Mouse (Mus musculus) heart, embryonic 14.5 days (tissue): ENCODE data around the gene Rfpl4. TPM values are rescaled to one million over a fixed set of nuclear protein-coding genes. Genes with fewer than 3 reads are reported as not detected.
A peak's percentile ranks its signal among the peaks of the same experiment; 100 is the strongest.

ENCODE experiments used
- ATAC-seq: fragments of 200-750 bp; cut with Nextera tagmentation; 2 replicates; pipeline ENCODE4 v1.8.0; 2017; ENCODE audit warnings: low read depth, moderate TSS enrichment; ENCODE audit not compliant: insufficient number of reproducible peaks, insufficient read depth, low FRiP score
- H3K27ac ChIP-seq, 2 experiments: fragments of 200-500 bp in 1 of 2; fragments of 300-500 bp in 1 of 2; sonication (generic) in 1 of 2; replicated peaks in 1 of 2; 2 replicates each; pipeline ENCODE4 v1.5.1; 2012 to 2014; ENCODE audit warnings: low read depth in 2 of 2, low read length in 2 of 2, control low read depth in 1 of 2, mild to moderate bottlenecking in 1 of 2, mixed read lengths in 1 of 2; ENCODE audit not compliant: control insufficient read depth in 1 of 2, insufficient read depth in 1 of 2
- H3K27me3 ChIP-seq: fragments of 300-500 bp; sonication (generic); 2 replicates; pipeline ENCODE4 v1.6.1; 2014; ENCODE audit warnings: mild to moderate bottlenecking, low read length, control low read depth; ENCODE audit not compliant: control insufficient read depth, insufficient read depth
- H3K36me3 ChIP-seq: fragments of 300-500 bp; sonication (generic); 2 replicates; pipeline ENCODE4 v1.6.1; 2014; ENCODE audit warnings: mild to moderate bottlenecking, control low read depth, low read length, mixed read lengths; ENCODE audit not compliant: control insufficient read depth, insufficient read depth
- H3K4me1 ChIP-seq, 2 experiments: fragments of 200-500 bp in 1 of 2; fragments of 300-500 bp in 1 of 2; sonication (generic) in 1 of 2; 2 replicates each; pipeline ENCODE4 v1.6.1; 2012 to 2014; ENCODE audit warnings: low read length in 2 of 2, control low read depth in 1 of 2, mixed read lengths in 1 of 2; ENCODE audit not compliant: control insufficient read depth in 2 of 2, insufficient read depth in 2 of 2
- H3K4me2 ChIP-seq: fragments of 300-500 bp; sonication (generic); 2 replicates; pipeline ENCODE4 v1.6.1; 2014; ENCODE audit warnings: mild to moderate bottlenecking, low read length
- H3K4me3 ChIP-seq, 2 experiments: fragments of 200-500 bp in 1 of 2; fragments of 300-500 bp in 1 of 2; sonication (generic) in 1 of 2; 2 replicates each; pipeline ENCODE4 v1.5.1; 2012 to 2014; ENCODE audit warnings: low read length in 2 of 2, mild to moderate bottlenecking in 2 of 2, control low read depth in 1 of 2, low read depth in 1 of 2, moderate library complexity in 1 of 2; ENCODE audit not compliant: control insufficient read depth in 1 of 2, insufficient read depth in 1 of 2
- H3K9ac ChIP-seq: fragments of 300-500 bp; sonication (generic); 2 replicates; pipeline ENCODE4 v1.6.1; 2014; ENCODE audit warnings: mild to moderate bottlenecking, low read length
- H3K9me3 ChIP-seq: fragments of 300-500 bp; sonication (generic); 2 replicates; pipeline ENCODE4 v1.6.1; 2016; ENCODE audit warnings: low read length, control low read depth; ENCODE audit not compliant: control insufficient read depth
- WGBS: fragments of 180-500 bp; shearing (Covaris S2); extraction: QIAGEN DNeasy Blood & Tissue Kit; methylation state at CpG from one replicate; pipeline ENCODE4 v1.1.7; 2014; 5-methylcytosine and 5-hydroxymethylcytosine counted together
- polyA plus RNA-seq: library from polyadenylated mRNA; unstranded; fragments of >200 nt; fragmentation: Nextera tagmentation; extraction: Ambion mirVana; gene quantifications from 2 replicates; pipeline ENCODE4 v1.2.1, GENCODE M21; 2014

Gene Rfpl4
- polyA plus RNA-seq, 1 experiment from 2014 or later, result not detected

DNA sequence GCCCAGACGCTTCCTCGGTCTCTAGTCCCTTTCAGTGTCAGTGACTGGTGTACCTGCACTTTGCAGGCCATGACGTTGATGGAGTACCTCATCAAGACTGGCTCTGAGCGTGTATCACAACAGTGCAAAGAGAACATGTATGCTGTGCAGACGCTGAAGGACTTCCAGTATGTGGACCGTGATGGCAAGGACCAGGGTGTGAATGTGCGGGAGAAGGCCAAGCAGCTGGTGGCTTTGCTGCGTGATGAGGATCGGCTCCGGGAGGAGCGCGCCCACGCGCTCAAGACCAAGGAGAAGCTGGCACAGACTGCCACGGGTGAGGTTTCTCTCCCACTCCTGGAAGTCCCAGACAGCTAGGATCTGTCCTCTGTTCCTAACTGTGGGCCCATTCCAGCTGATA lies 26.9 kb downstream of the Rfpl4 start:
- Histone ChIP-seq H3K9me3 (no peaks in the 10 kb centered on the region), H3K27ac (no peak overlapping the region), H3K36me3 (peaks cover 96% of the 10 kb centered on the region), H3K4me1 (peaks cover 0 to 8% of the 10 kb centered on the region in 2 experiments; a peak in 1 of 4 replicates), H3K27me3 (no peaks in the 10 kb centered on the region), H3K9ac (no peak overlapping the region), H3K4me3 (no peak overlapping the region), H3K4me2 (no peak overlapping the region)
- ATAC-seq, result no peak
- 91% methylated on average over 15 of the region's 15 CpGs for WGBS

GRCm38 (mm10) chr7:5087886-5088285 lies 28.9 kb downstream of the Rfpl4 start:
- Histone ChIP-seq H3K4me3 (no peak overlapping the region), H3K36me3 (peaks cover 95% of the 10 kb centered on the region), H3K27me3 (no peaks in the 10 kb centered on the region), H3K4me2 (no peak overlapping the region), H3K9me3 (no peaks in the 10 kb centered on the region), H3K9ac (no peak overlapping the region), H3K27ac (no peak overlapping the region), H3K4me1 (peaks cover 0 to 8% of the 10 kb centered on the region in 2 experiments; a peak in 1 of 4 replicates)
- 91% methylated on average over 4 of the region's 4 CpGs for WGBS
- no peak for ATAC-seq

DNA sequence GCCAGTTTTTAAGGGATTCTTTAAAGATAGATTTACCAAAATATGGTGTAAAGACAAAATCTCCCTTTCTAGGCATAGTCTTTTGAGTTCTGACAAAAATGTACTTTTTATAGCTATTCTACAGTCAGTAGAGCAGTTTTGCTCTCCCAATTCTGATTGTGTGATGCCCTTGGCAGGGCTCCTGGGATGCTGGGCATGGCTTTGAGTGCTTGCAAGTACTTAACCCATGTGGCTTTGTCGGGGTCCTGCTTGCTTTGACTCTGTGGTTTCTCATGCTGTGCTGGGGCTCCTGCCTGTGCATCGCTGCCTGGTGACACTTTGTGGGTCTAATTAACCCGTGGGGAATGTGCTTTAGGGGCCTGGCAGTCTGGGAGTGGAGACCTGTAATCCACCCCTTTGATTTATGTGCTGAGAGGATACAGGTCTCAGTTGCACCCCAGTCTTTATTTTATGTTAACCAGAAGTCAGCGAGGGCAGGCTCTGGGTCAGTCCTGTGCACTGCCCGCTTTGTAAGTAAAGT lies 29.8 kb downstream of the Rfpl4 start:
- Histone ChIP-seq H3K4me3 (no peak overlapping the region), H3K27me3 (no peaks in the 10 kb centered on the region), H3K36me3 (peaks cover 92% of the 10 kb centered on the region), H3K4me1 (peaks cover 0 to 11% of the 10 kb centered on the region in 2 experiments; a peak in 2 of 4 replicates), H3K4me2 (no peak overlapping the region), H3K9me3 (no peaks in the 10 kb centered on the region), H3K9ac (no peak overlapping the region), H3K27ac (no peak overlapping the region)
- no peak for ATAC-seq
- WGBS, result 87% methylated on average over 5 of the region's 5 CpGs

DNA sequence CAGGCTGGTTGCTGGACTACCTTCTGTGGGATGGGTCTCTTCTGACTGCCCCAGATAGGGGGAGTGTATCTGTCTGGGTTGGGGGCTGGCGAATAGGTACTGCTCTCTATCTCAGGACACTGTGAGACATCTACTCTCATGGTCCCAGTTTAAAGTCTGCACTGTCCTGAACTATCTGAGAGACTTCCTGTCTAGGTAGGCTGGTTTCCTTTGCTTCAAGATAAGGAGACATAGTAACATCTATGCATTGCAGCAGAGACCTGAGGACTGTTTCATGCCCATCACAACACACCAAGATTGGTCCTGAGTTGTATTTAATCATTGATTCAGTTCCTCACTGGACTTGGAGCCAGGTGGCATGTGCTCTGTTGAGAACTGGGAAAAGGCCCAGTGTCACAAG lies 31.2 kb downstream of the Rfpl4 start:
- peaks cover 79% of the 10 kb centered on the region for H3K36me3 ChIP-seq
- no peaks in the 10 kb centered on the region for H3K9me3 ChIP-seq
- no peak overlapping the region for H3K27ac ChIP-seq
- no peaks in the 10 kb centered on the region for H3K27me3 ChIP-seq
- ATAC-seq, result no peak
- no peak overlapping the region for H3K4me2 ChIP-seq
- WGBS, result 54% methylated on average over 1 of the region's 1 CpGs
- H3K4me3 ChIP-seq, result no peak overlapping the region
- H3K9ac ChIP-seq, result no peak overlapping the region
- peaks cover 3 to 22% of the 10 kb centered on the region in 2 experiments; a peak in 3 of 4 replicates for H3K4me1 ChIP-seq

DNA sequence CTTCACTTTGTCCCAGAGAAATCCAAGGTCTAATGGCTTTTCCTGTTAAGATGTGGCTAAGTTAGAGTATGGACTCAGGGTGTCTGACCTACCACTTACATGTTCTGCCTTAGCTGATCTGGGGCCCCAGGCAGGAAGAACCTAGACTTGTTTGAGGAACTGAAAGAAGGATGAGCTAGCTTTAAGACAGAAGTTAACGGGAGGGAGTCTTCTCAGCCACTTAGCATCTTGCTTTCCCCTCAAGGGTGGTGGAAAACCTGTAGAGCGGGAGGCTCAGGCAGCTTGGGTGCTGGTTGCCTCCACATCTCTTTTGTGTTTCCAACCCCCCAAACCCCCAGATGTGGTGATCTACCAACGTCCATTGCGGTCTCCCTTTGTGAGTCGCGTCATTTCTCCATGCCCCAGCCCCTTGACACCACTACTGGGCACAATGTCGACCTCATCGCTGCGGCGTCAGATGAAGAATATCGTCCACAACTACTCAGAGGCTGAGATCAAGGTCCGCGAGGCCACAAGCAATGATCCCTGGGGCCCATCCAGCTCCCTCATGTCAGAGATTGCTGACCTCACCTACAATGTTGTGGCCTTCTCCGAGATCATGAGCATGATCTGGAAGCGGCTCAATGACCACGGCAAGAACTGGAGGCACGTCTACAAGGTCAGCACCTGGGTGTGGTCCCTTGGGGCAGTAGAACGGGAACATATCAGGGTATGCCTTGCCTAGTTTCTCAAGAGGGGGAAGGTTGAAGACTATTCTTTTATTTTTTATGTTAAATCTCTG lies 33.2 kb downstream of the Rfpl4 start:
- no peaks in the 10 kb centered on the region for H3K9me3 ChIP-seq
- H3K36me3 ChIP-seq, result peaks cover 66% of the 10 kb centered on the region
- no peak overlapping the region for H3K4me2 ChIP-seq
- H3K9ac ChIP-seq, result no peak overlapping the region
- H3K27me3 ChIP-seq, result no peaks in the 10 kb centered on the region
- no peak for ATAC-seq
- peaks cover 3 to 22% of the 10 kb centered on the region in 2 experiments; a peak in 3 of 4 replicates for H3K4me1 ChIP-seq
- H3K4me3 ChIP-seq, result no peak overlapping the region
- H3K27ac ChIP-seq, result no peak overlapping the region
- WGBS, result 92% methylated on average over 18 of the region's 18 CpGs

GRCm38 (mm10) chr7:5081939-5082338 lies 34.8 kb downstream of the Rfpl4 start:
- Histone ChIP-seq H3K27ac (no peak overlapping the region), H3K4me2 (peak overlapping the region; percentile 87), H3K9ac (0 out of 2 replicates have a peak overlapping the region, but pooled peaks have one; percentile 21), H3K36me3 (peaks cover 68% of the 10 kb centered on the region), H3K4me1 (peaks cover 3 to 22% of the 10 kb centered on the region in 2 experiments; a peak in 3 of 4 replicates), H3K9me3 (no peaks in the 10 kb centered on the region), H3K4me3 (no peak overlapping the region), H3K27me3 (no peaks in the 10 kb centered on the region)
- 94% methylated on average over 2 of the region's 2 CpGs for WGBS
- ATAC-seq, result no peak

GRCm38 (mm10) chr7:5081241-5081640 lies 35.5 kb downstream of the Rfpl4 start:
- no peak overlapping the region for H3K27ac ChIP-seq
- WGBS, result 48% methylated on average over 6 of the region's 6 CpGs
- no peaks in the 10 kb centered on the region for H3K27me3 ChIP-seq
- H3K36me3 ChIP-seq, result peaks cover 70% of the 10 kb centered on the region
- H3K4me1 ChIP-seq, result peaks cover 3 to 22% of the 10 kb centered on the region in 2 experiments; a peak in 3 of 4 replicates
- H3K9ac ChIP-seq, result peak overlapping the region; percentile 99
- H3K9me3 ChIP-seq, result no peaks in the 10 kb centered on the region
- H3K4me3 ChIP-seq, result peak overlapping the region; percentile 8 to 100; a peak in 2 of 4 replicates
- peak overlapping the region; percentile 87 for H3K4me2 ChIP-seq
- no peak for ATAC-seq
